Mouse (Mus musculus) ES-E14 (cell line): ENCODE measurements around the gene Arid2. TPM values are rescaled to one million over a fixed set of nuclear protein-coding genes. Genes with fewer than 3 reads are reported as not detected.

ENCODE experiments used
- DNase-seq: peaks from one replicate; pipeline ENCODE4 v3.0.0-alpha.2; 2013; ENCODE audit warnings: low read depth, low spot score
- H3K27ac ChIP-seq: 2 replicates; pipeline ENCODE4 v1.5.1; 2012; ENCODE audit warnings: low read depth, mild to moderate bottlenecking, low read length, moderate library complexity, mixed read lengths; ENCODE audit not compliant: poor library complexity, insufficient read depth, severe bottlenecking
- H3K36me3 ChIP-seq: 2 replicates; pipeline ENCODE4 v1.6.1; 2012; ENCODE audit warnings: mild to moderate bottlenecking, low read length, moderate library complexity, mixed read lengths; ENCODE audit not compliant: control insufficient read depth, poor library complexity, insufficient read depth, severe bottlenecking
- H3K4me1 ChIP-seq, 2 experiments: fragments of 150-350 bp in 1 of 2; sonication (generic) in 1 of 2; 2 replicates each; pipeline ENCODE4 v1.6.1; 2012; ENCODE audit warnings: low read length in 2 of 2, mild to moderate bottlenecking in 1 of 2, mixed read lengths in 1 of 2; ENCODE audit not compliant: control insufficient read depth in 2 of 2, insufficient read depth in 2 of 2, poor library complexity in 1 of 2
- H3K4me3 ChIP-seq, 2 experiments: fragments of 150-350 bp in 1 of 2; sonication (generic) in 1 of 2; 2 replicates each; pipeline ENCODE4 v1.5.1; 2012; ENCODE audit warnings: low read length in 2 of 2, low read depth in 1 of 2, mild to moderate bottlenecking in 1 of 2, mixed read lengths in 1 of 2; ENCODE audit not compliant: insufficient read depth in 1 of 2, poor library complexity in 1 of 2, severe bottlenecking in 1 of 2
- H3K9ac ChIP-seq: 2 replicates; pipeline ENCODE4 v1.6.1; 2012; ENCODE audit warnings: low read depth, mild to moderate bottlenecking, low read length, mixed read lengths; ENCODE audit not compliant: poor library complexity, insufficient read depth, severe bottlenecking
- H3K9me3 ChIP-seq: fragments of 150-350 bp; sonication (generic); 2 replicates; pipeline ENCODE4 v1.6.1; 2012; ENCODE audit warnings: low read depth, mild to moderate bottlenecking, low read length; ENCODE audit not compliant: control insufficient read depth, insufficient read depth
- CHD2 ChIP-seq: IDR thresholded peaks from 2 replicates; pipeline ENCODE4 v1.6.1; 2014; ENCODE audit warnings: mild to moderate bottlenecking, low read depth, low read length, inconsistent platforms
- HCFC1 ChIP-seq: IDR thresholded peaks from 2 replicates; pipeline ENCODE4 v1.6.1; 2012; ENCODE audit warnings: low read length, inconsistent platforms, borderline replicate concordance; ENCODE audit not compliant: insufficient read depth
- MAFK ChIP-seq: IDR thresholded peaks from 2 replicates; pipeline ENCODE4 v1.6.1; 2014; ENCODE audit warnings: mild to moderate bottlenecking, low read depth, low read length, inconsistent platforms; ENCODE audit not compliant: insufficient read depth
- ZC3H11A ChIP-seq: IDR thresholded peaks from 2 replicates; pipeline ENCODE4 v1.6.1; 2012; ENCODE audit warnings: low read depth, mild to moderate bottlenecking, inconsistent platforms, low read length, borderline replicate concordance
- ZNF384 ChIP-seq: IDR thresholded peaks from 2 replicates; pipeline ENCODE4 v1.6.1; 2012; ENCODE audit warnings: low read depth, low read length, inconsistent platforms
- in situ Hi-C, 2 experiments: fragments of 600-800 bp; cut with MboI; formaldehyde crosslinking; loops; one replicate each; pipeline ENCODE4 v1.15.1; 2025; ENCODE audit warnings: low sequenced_read_pairs in 2 of 2, inconsistent platforms in 1 of 2; ENCODE audit not compliant: unreplicated experiment in 2 of 2
- total RNA-seq: library from RNA; depleted of rRNA; stranded (reverse); fragments of 300-350 nt; gene quantifications from 2 replicates; pipeline ENCODE4 v1.2.3, GENCODE M21; 2012

Arid2 gene
- total RNA-seq, 1 experiment, result 33.2 TPM

DNA sequence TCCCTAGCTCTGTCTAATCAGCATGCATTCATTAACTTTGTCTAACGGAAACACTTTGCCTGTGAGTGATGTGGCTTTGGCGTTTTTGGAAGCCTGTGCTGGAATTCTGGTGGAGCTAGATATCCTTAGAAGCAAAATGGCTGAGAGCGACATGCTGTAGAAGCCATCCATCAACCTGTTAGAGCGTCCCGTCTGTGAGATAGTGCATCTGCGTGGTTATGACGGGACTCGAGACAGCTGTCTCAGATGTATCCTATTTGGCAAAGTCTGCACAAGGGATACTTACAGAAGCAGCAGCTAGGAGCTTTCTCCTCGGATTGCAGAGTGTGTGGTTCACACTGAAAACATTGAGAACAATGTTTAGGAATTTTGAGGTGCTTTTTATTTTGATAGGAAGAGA lies 64.1 kb downstream of the Arid2 start:
- Histone ChIP-seq H3K4me1 (no peaks in the 10 kb centered on the region; a peak in 1 of 4 replicates), H3K27ac (no peak overlapping the region), H3K4me3 (no peak overlapping the region), H3K36me3 (peaks cover 23% of the 10 kb centered on the region), H3K9me3 (no peaks in the 10 kb centered on the region), H3K9ac (no peak overlapping the region)
- in situ Hi-C loops, result no loop called here
- no peak for DNase-seq
- no peak for TF ChIP-seq ZNF384
- no peak for TF ChIP-seq CHD2
- TF ChIP-seq ZC3H11A, result no peak
- TF ChIP-seq MAFK, result no peak
- no peak for TF ChIP-seq HCFC1

DNA sequence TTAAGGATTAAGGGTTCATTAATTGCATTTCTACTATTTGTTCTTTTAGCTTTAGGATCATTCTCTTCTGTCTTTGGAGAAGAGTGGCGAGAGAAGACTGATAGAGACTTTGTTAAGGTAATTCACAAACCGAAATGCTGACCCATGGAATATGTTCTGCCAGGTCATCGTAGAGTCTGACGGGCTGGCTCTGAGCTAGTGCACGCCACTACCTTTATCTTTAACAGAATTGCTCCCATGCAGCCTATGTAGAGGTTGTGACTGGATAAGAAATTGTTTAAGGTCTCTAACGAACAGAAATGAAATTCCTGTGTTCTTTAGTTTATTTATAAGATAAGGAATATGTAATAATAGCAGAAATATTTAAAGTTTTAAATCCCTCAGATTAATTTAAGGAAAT lies 71.6 kb downstream of the Arid2 start:
- Histone ChIP-seq H3K4me1 (no peaks in the 10 kb centered on the region; a peak in 1 of 4 replicates), H3K36me3 (peaks cover 22% of the 10 kb centered on the region), H3K9ac (no peak overlapping the region), H3K9me3 (no peaks in the 10 kb centered on the region), H3K4me3 (no peak overlapping the region), H3K27ac (no peak overlapping the region)
- no peak for DNase-seq
- no peak for TF ChIP-seq MAFK
- no peak for TF ChIP-seq ZC3H11A
- no peak for TF ChIP-seq HCFC1
- in situ Hi-C loops, result no loop called here

DNA sequence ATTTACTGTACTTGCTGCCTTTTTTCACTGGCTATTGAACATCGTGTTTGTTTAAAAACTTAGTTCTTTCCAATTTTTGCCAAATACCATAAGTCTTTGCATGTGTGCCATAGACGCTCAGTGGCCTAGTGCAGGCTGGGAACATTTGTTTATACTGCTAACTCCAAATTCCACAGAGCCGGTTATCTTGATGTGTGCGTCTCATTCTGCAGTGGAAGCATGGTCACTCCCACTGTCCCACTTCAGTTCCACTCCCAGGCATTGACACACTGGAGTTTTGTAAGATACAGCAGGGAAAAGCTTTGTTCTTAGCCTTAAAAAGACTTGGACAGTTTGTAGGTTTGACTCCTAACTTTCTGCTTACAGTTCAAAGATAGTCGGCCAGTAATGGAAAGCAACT lies 73.3 kb downstream of the Arid2 start:
- TF ChIP-seq ZC3H11A, result no peak
- no peak for TF ChIP-seq HCFC1
- no peak for TF ChIP-seq ZNF384
- no peak for TF ChIP-seq CHD2
- no peak for TF ChIP-seq MAFK
- Histone ChIP-seq H3K36me3 (peaks cover 25% of the 10 kb centered on the region), H3K4me1 (no peaks in the 10 kb centered on the region), H3K9ac (no peak overlapping the region), H3K4me3 (no peak overlapping the region), H3K27ac (no peak overlapping the region), H3K9me3 (no peaks in the 10 kb centered on the region)
- no peak for DNase-seq
- in situ Hi-C loops, result no loop called here

DNA sequence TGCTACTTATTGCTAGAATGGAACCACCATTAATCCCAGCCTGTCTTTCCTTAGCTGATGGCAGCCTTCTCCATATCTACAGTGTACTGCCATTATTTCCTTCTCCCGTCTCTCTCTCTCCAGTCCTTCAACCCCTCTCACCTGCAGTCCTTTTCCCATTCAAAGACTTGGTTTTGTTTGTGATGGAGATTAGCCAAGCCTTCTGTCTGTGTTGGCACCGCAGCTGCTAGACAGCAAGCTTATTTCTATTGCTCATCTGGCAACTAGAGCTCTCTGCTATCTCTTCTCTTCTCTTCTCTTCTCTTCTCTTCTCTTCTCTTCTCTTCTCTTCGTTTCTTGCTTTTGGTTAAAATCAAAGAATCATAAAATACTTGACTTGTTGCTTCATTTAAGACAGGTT lies 78.0 kb downstream of the Arid2 start:
- no peak overlapping the region for H3K4me3 ChIP-seq
- TF ChIP-seq HCFC1 (no peak), ZNF384 (no peak), CHD2 (no peak), ZC3H11A (no peak), MAFK (no peak)
- no peaks in the 10 kb centered on the region for H3K9me3 ChIP-seq
- no peak for DNase-seq
- H3K36me3 ChIP-seq, result peaks cover 31% of the 10 kb centered on the region
- no peak overlapping the region for H3K27ac ChIP-seq
- no peak overlapping the region for H3K9ac ChIP-seq
- no peaks in the 10 kb centered on the region for H3K4me1 ChIP-seq
- in situ Hi-C loops, result no loop called here
